8 mouse cellular contexts compared by ENCODE assay signal in genomic region chr8:110266741-110267140, GRCm38 (mm10). TPM values are rescaled to one million over a fixed set of nuclear protein-coding genes. Genes with fewer than 3 reads are reported as not detected.
DNase-seq lines count a peak whose midpoint lies in the region; ATAC-seq lines count a peak whose summit lies in the region.

Hydin (plus strand) TSS chr8:110266977.

- peak within 1 kb of the TSS; percentile 58 for H3K4me2 ChIP-seq in forebrain, embryonic 13.5 days
- H3K4me2 ChIP-seq in intestine, embryonic 15.5 days (replicated peaks): peak within 1 kb of the TSS; percentile 72

- peak within 1 kb of the TSS; percentile 36 for H3K4me3 ChIP-seq in forebrain, embryonic 13.5 days
- peak within 1 kb of the TSS; percentile 35 for H3K4me3 ChIP-seq in intestine, embryonic 15.5 days (replicated peaks)

- DNase-seq in R1 (ENCODE audit: low read depth, low spot score): peak; percentile 96
- DNase-seq in c-Kit-positive CD71-positive TER-119-positive erythroid progenitor cells, embryonic 14.5 days (ENCODE audit: low spot score): peak; percentile 2
- DNase-seq in left cerebral cortex, adult 8-10 months (ENCODE audit: low spot score in 2 of 2): peak; percentile 72 to 79
- peak; percentile 40 for DNase-seq in lung, postnatal 36 days
- DNase-seq in right cerebral cortex, postnatal 25 days: peak; percentile 83
- no peak for DNase-seq in thymus, postnatal 25 days

- under 1% methylated on average over 15 of the region's 15 CpGs for WGBS in forebrain, embryonic 13.5 days
- under 1% methylated on average over 15 of the region's 15 CpGs for WGBS in intestine, embryonic 15.5 days

- peak; percentile 98 for ATAC-seq in forebrain, embryonic 13.5 days
- ATAC-seq in intestine, embryonic 15.5 days: peak; percentile 95

- no peaks in the 10 kb centered on the region for H3K9me3 ChIP-seq in forebrain, embryonic 13.5 days (replicated peaks)
- H3K9me3 ChIP-seq in intestine, embryonic 15.5 days: no peaks in the 10 kb centered on the region

- H3K36me3 ChIP-seq in forebrain, embryonic 13.5 days (ENCODE audit: poor library complexity, severe bottlenecking): no peaks in the 10 kb centered on the region
- H3K36me3 ChIP-seq in intestine, embryonic 15.5 days: no peaks in the 10 kb centered on the region

- H3K27ac ChIP-seq in forebrain, embryonic 13.5 days: no peak within 1 kb of the TSS
- H3K27ac ChIP-seq in intestine, embryonic 15.5 days: no peak within 1 kb of the TSS

- H3K4me1 ChIP-seq in forebrain, embryonic 13.5 days: peaks cover 10% of the 10 kb centered on the region
- 0 out of 2 replicates have a peak, but pooled peaks cover 3% of the 10 kb centered on the region for H3K4me1 ChIP-seq in intestine, embryonic 15.5 days (replicated peaks)

- peaks cover 10% of the 10 kb centered on the region; the same call in 1 of the 2 replicates for H3K27me3 ChIP-seq in forebrain, embryonic 13.5 days
- H3K27me3 ChIP-seq in intestine, embryonic 15.5 days (replicated peaks): no peaks in the 10 kb centered on the region

- H3K9ac ChIP-seq in forebrain, embryonic 13.5 days: no peak within 1 kb of the TSS; the same call in 1 of the 2 replicates
- H3K9ac ChIP-seq in intestine, embryonic 15.5 days: peak within 1 kb of the TSS; percentile 34

RNA-seq across cellular contexts. Expression of gene Hydin, which starts in this region (rescaled TPM):
- polyA plus RNA-seq in forebrain, embryonic 13.5 days (2015; fragmentation: Nextera tagmentation; extraction: Ambion mirVana): 0.31 and 0.47 TPM in 2 replicates
- 0.03 TPM in 2 replicates for polyA plus RNA-seq in intestine, embryonic 15.5 days (2015; fragmentation: Nextera tagmentation; extraction: Ambion mirVana)
- total RNA-seq in left cerebral cortex, adult 8-10 months (2022): under 1 TPM; 0.54 to 0.80 (median 0.70) TPM

Comparison
In these comparisons a context has a peak if more than half of its experiments do, and no peak if none do; other contexts are left out.
1. Peak in ATAC-seq, H3K4me3 ChIP-seq and H3K4me2 ChIP-seq in forebrain, embryonic 13.5 days; RNA of the gene not detected or under 1 TPM.
2. Peak in ATAC-seq, H3K4me3 ChIP-seq, H3K9ac ChIP-seq and H3K4me2 ChIP-seq in intestine, embryonic 15.5 days; RNA of the gene not detected or under 1 TPM.
3. Peak in DNase-seq in left cerebral cortex, adult 8-10 months; RNA of the gene not detected or under 1 TPM.